Mouse (Mus musculus) kidney, adult 2 months (tissue): ENCODE measurements around the gene Hdac5. TPM values are rescaled to one million over a fixed set of nuclear protein-coding genes. Genes with fewer than 3 reads are reported as not detected.
A peak's percentile ranks its signal among the peaks of the same experiment; 100 is the strongest.
"Not testable (repeated sequence)": the region's sequence is repeated elsewhere in the genome, so short reads cannot be mapped to it uniquely, and the experiment has no call there.

Source experiments
- DNase-seq: peaks from one replicate; pipeline ENCODE4 v3.0.0; 2021
- H3K27ac ChIP-seq: fragments of 200-500 bp; 2 replicates; pipeline ENCODE4 v1.5.1; 2012; ENCODE audit warnings: low read depth, low read length, control low read depth, inconsistent platforms; ENCODE audit not compliant: insufficient read depth
- H3K27me3 ChIP-seq: fragments of 200-500 bp; replicated peaks from 2 replicates; pipeline ENCODE4 v1.6.1; 2012; ENCODE audit warnings: mild to moderate bottlenecking, moderate library complexity, low read length, inconsistent platforms; ENCODE audit not compliant: control insufficient read depth, insufficient read depth
- H3K36me3 ChIP-seq: fragments of 200-500 bp; 2 replicates; pipeline ENCODE4 v1.6.1; 2012; ENCODE audit warnings: mild to moderate bottlenecking, moderate library complexity, low read length, inconsistent platforms; ENCODE audit not compliant: control insufficient read depth, insufficient read depth
- H3K4me1 ChIP-seq: fragments of 200-500 bp; 2 replicates; pipeline ENCODE4 v1.6.1; 2011; ENCODE audit warnings: low read length; ENCODE audit not compliant: control insufficient read depth, insufficient read depth
- H3K4me3 ChIP-seq: fragments of 200-500 bp; 2 replicates; pipeline ENCODE4 v1.5.1; 2011; ENCODE audit warnings: mild to moderate bottlenecking, low read depth, low read length, control low read depth; ENCODE audit not compliant: insufficient read depth
- CTCF ChIP-seq: fragments of 200-500 bp; conservative IDR thresholded peaks from 2 replicates; pipeline ENCODE4 v1.5.1; 2011; ENCODE audit warnings: low read depth, mild to moderate bottlenecking, control low read depth, low read length, moderate library complexity, mixed read lengths; ENCODE audit not compliant: insufficient read depth, insufficient read length
- POLR2A ChIP-seq: fragments of 200-500 bp; IDR thresholded peaks from one replicate; pipeline ENCODE4 v1.6.1; 2011; ENCODE audit warnings: low read depth, low read length, control low read depth
- whole genome bisulfite sequencing: fragments of 180-500 bp; shearing (Covaris S2); methylation state at CpG from one replicate; pipeline ENCODE4 v1.1.7; 2018; 5-methylcytosine and 5-hydroxymethylcytosine counted together
- polyA plus RNA-seq: library from polyadenylated mRNA; depleted of rRNA; stranded (reverse); fragments of >200 nt; gene quantifications from 2 replicates; pipeline ENCODE4 v1.2.3, GENCODE M21; 2012

Hdac5 gene
- polyA plus RNA-seq, 1 experiment: 69.2 TPM

- peak; percentile 96 for DNase-seq
- whole genome bisulfite sequencing: 1% methylated on average over 69 of the region's 70 CpGs
- no peaks in the 10 kb centered on the region for H3K36me3 ChIP-seq
- H3K27me3 ChIP-seq: no peaks in the 10 kb centered on the region
- H3K4me3 ChIP-seq: peak within 1 kb of the TSS; percentile 89
- H3K4me1 ChIP-seq: peaks cover 4% of the 10 kb centered on the region; the same call in 1 of the 2 replicates
- peak within 1 kb of the TSS; percentile 85 for H3K27ac ChIP-seq
- TF ChIP-seq POLR2A: no peak
- TF ChIP-seq CTCF: no peak
These were observed 45.1 kb downstream of the Hdac5 start, which contains the start of gene Lsm12 for GRCm38 (mm10) chr11:102184646-102185495. TSS of gene Lsm12 (minus strand) at chr11:102185296.

- Histone ChIP-seq H3K27ac (peak overlapping the region; percentile 24), H3K4me1 (peaks cover 6% of the 10 kb centered on the region), H3K27me3 (no peaks in the 10 kb centered on the region), H3K36me3 (no peaks in the 10 kb centered on the region), H3K4me3 (peak overlapping the region; percentile 89)
- TF ChIP-seq POLR2A: no peak
- no peak for TF ChIP-seq CTCF
- no peak for DNase-seq
- 2% methylated on average over 7 of the region's 7 CpGs for WGBS
These were observed 45.7 kb downstream of the Hdac5 start for GRCm38 (mm10) chr11:102184253-102184645.

GRCm38 (mm10) chr11:102179836-102180235 is 50.1 kb downstream of the Hdac5 start:
- no peak for DNase-seq
- H3K27me3 ChIP-seq: no peaks in the 10 kb centered on the region
- H3K4me3 ChIP-seq: no peak overlapping the region
- no peak overlapping the region for H3K27ac ChIP-seq
- H3K4me1 ChIP-seq: peaks cover 12% of the 10 kb centered on the region
- H3K36me3 ChIP-seq: peaks cover 2% of the 10 kb centered on the region
- TF ChIP-seq CTCF: no peak
- TF ChIP-seq POLR2A: no peak

- Histone ChIP-seq H3K27me3 (no peaks in the 10 kb centered on the region), H3K4me3 (no peak overlapping the region), H3K27ac (no peak overlapping the region), H3K36me3 (no peaks in the 10 kb centered on the region; the same call in 1 of the 2 replicates), H3K4me1 (no peaks in the 10 kb centered on the region)
- no peak for DNase-seq
- WGBS: 80% methylated on average over 5 of the region's 5 CpGs
- TF ChIP-seq CTCF: no peak
- TF ChIP-seq POLR2A: no peak
These were observed 61.3 kb downstream of the Hdac5 start for GRCm38 (mm10) chr11:102168689-102169088.

- WGBS: 81% methylated on average over 5 of the region's 5 CpGs
- TF ChIP-seq POLR2A (no peak), CTCF (no peak)
- no peak for DNase-seq
- Histone ChIP-seq H3K27me3 (no peaks in the 10 kb centered on the region), H3K4me3 (no peak overlapping the region), H3K27ac (no peak overlapping the region), H3K36me3 (no peaks in the 10 kb centered on the region; the same call in 1 of the 2 replicates), H3K4me1 (no peaks in the 10 kb centered on the region)
These were observed 62.4 kb downstream of the Hdac5 start for GRCm38 (mm10) chr11:102167539-102167938.

- WGBS: 31% methylated on average over 6 of the region's 6 CpGs
- TF ChIP-seq POLR2A (no peak), CTCF (no peak)
- Histone ChIP-seq H3K27ac (no peak overlapping the region), H3K36me3 (peaks cover 2% of the 10 kb centered on the region; the same call in 1 of the 2 replicates), H3K4me1 (no peaks in the 10 kb centered on the region), H3K27me3 (no peaks in the 10 kb centered on the region), H3K4me3 (no peak overlapping the region)
- DNase-seq: no peak
These were observed 63.8 kb downstream of the Hdac5 start for GRCm38 (mm10) chr11:102165971-102166722.

- no peak for TF ChIP-seq CTCF
- no peak for TF ChIP-seq POLR2A
- no peak overlapping the region for H3K27ac ChIP-seq
- H3K36me3 ChIP-seq: peaks cover 2% of the 10 kb centered on the region; the same call in 1 of the 2 replicates
- no peak overlapping the region for H3K4me3 ChIP-seq
- 79% methylated on average over 5 of the region's 5 CpGs for WGBS
- H3K4me1 ChIP-seq: no peaks in the 10 kb centered on the region
- no peak for DNase-seq
- no peaks in the 10 kb centered on the region for H3K27me3 ChIP-seq
These were observed 70.2 kb downstream of the Hdac5 start for GRCm38 (mm10) chr11:102159781-102160180.

GRCm38 (mm10) chr11:102158024-102158423 is 71.9 kb downstream of the Hdac5 start:
- not testable (repeated sequence) for DNase-seq, H3K27ac ChIP-seq, H3K27me3 ChIP-seq, H3K4me1 ChIP-seq, H3K36me3 ChIP-seq, H3K4me3 ChIP-seq
- 85% methylated on average over 2 of the region's 2 CpGs for WGBS
